Mouse (Mus musculus) stomach, postnatal 0 days (tissue): ENCODE measurements around the gene Serpina12. TPM values are rescaled to one million over a fixed set of nuclear protein-coding genes. Genes with fewer than 3 reads are reported as not detected.

Source experiments
- ATAC-seq: fragments of 200-750 bp; cut with Nextera tagmentation; 2 replicates; pipeline ENCODE4 v1.8.0; 2017; ENCODE audit not compliant: low FRiP score, low TSS enrichment
- DNase-seq: peaks from one replicate; pipeline ENCODE4 v3.0.0-alpha.2; 2016; ENCODE audit warnings: low spot score
- H3K27ac ChIP-seq: fragments of 300-500 bp; sonication (generic); replicated peaks from 2 replicates; pipeline ENCODE4 v1.5.1; 2014; ENCODE audit warnings: mild to moderate bottlenecking, control low read depth
- H3K27me3 ChIP-seq: fragments of 300-500 bp; sonication (generic); 2 replicates; pipeline ENCODE4 v1.6.1; 2014; ENCODE audit warnings: low read length; ENCODE audit not compliant: control insufficient read depth, insufficient read depth
- H3K36me3 ChIP-seq: fragments of 300-500 bp; sonication (generic); 2 replicates; pipeline ENCODE4 v1.6.1; 2014; ENCODE audit warnings: low read length, mixed read lengths; ENCODE audit not compliant: control insufficient read depth, insufficient read depth
- H3K4me1 ChIP-seq: fragments of 300-500 bp; sonication (generic); replicated peaks from 2 replicates; pipeline ENCODE4 v1.6.1; 2014; ENCODE audit warnings: antibody characterized with exemption; ENCODE audit not compliant: control insufficient read depth, insufficient read depth
- H3K4me2 ChIP-seq: fragments of 300-500 bp; sonication (generic); replicated peaks from 2 replicates; pipeline ENCODE4 v1.6.1; 2014; ENCODE audit warnings: low read depth, mild to moderate bottlenecking, control low read depth, moderate library complexity
- H3K4me3 ChIP-seq: fragments of 300-500 bp; sonication (generic); 2 replicates; pipeline ENCODE4 v1.5.1; 2014; ENCODE audit warnings: low read depth, low read length, control low read depth
- H3K9ac ChIP-seq: fragments of 300-500 bp; sonication (generic); 2 replicates; pipeline ENCODE4 v1.6.1; 2014; ENCODE audit warnings: mild to moderate bottlenecking, low read length, control low read depth, mixed read lengths
- H3K9me3 ChIP-seq: fragments of 300-500 bp; sonication (generic); 2 replicates; pipeline ENCODE4 v1.6.1; 2016; ENCODE audit warnings: low read length; ENCODE audit not compliant: control insufficient read depth
- CTCF ChIP-seq: IDR thresholded peaks from 2 replicates; pipeline ENCODE4 v1.5.1; 2016; ENCODE audit warnings: antibody characterized with exemption, low read depth, mild to moderate bottlenecking, moderate library complexity
- EP300 ChIP-seq: optimal IDR thresholded peaks from 2 replicates; pipeline ENCODE3; 2016; ENCODE audit warnings: antibody characterized with exemption
- WGBS: fragments of 180-500 bp; shearing (Covaris S2); extraction: QIAGEN DNeasy Blood & Tissue Kit; methylation state at CpG from one replicate; pipeline ENCODE4 v1.1.7; 2014; 5-methylcytosine and 5-hydroxymethylcytosine counted together
- polyA plus RNA-seq: library from polyadenylated mRNA; unstranded; fragments of >200 nt; fragmentation: Nextera tagmentation; extraction: Ambion mirVana; gene quantifications from 2 replicates; pipeline ENCODE4 v1.2.1, GENCODE M21; 2015

Serpina12 gene
- polyA plus RNA-seq, 1 experiment from 2014 or later = 2.5 TPM

DNA sequence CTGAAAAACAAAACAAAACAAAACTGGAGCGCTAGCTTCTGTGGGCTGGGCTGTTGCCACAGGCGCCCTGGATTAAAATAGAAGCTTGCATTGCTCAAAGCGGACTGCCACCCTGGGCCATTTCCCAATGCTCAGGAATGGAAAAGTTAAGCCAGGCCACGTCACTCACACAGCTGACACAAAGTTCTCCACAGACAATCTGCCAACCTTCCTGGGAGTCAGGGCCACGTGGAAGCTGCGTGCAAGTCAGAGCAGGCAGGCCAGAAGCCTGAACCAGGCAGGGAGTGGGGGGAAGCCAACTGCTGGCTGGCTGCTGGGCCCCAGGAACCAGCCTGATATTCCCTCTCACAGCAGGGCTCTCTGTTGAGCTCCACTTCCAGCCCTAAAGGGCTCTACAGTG is 2.8 kb downstream of the Serpina12 start:
- H3K9ac ChIP-seq = no peak overlapping the region
- H3K9me3 ChIP-seq = no peaks in the 10 kb centered on the region
- H3K4me1 ChIP-seq = no peaks in the 10 kb centered on the region
- no peaks in the 10 kb centered on the region for H3K27me3 ChIP-seq
- 45% methylated on average over 6 of the region's 6 CpGs for WGBS
- no peak overlapping the region for H3K4me2 ChIP-seq
- ATAC-seq (peak; percentile 51; the same call in 1 of the 2 replicates), DNase-seq (no peak)
- TF ChIP-seq EP300 = no peak
- no peak for TF ChIP-seq CTCF
- H3K4me3 ChIP-seq = no peak overlapping the region
- no peaks in the 10 kb centered on the region for H3K36me3 ChIP-seq
- H3K27ac ChIP-seq = peak overlapping the region; percentile 53; the same call in 1 of the 2 replicates

DNA sequence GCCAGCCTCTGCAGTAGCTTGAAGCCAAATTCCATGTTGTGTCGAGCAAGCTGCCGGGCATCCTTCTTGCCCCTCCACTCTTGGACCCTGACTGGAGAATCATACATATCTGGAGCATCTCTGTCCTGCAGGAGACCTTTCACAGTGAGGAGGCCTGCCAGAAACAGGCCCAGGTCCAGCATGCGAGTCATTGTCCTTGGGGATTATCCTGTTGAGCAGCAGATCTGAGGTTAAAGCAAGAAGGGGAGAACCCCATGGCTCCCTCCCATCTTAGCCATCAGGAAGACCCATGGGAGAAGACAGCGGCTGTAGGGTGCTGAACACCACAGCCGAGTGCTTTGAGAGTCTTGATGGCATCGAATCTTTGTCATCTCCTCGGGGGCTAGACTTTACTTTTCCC is 6.1 kb downstream of the Serpina12 start:
- Histone ChIP-seq H3K4me3 (no peak overlapping the region), H3K27ac (no peak overlapping the region), H3K4me2 (no peak overlapping the region), H3K9ac (no peak overlapping the region), H3K4me1 (no peaks in the 10 kb centered on the region), H3K9me3 (no peaks in the 10 kb centered on the region), H3K36me3 (no peaks in the 10 kb centered on the region), H3K27me3 (no peaks in the 10 kb centered on the region)
- 86% methylated on average over 7 of the region's 7 CpGs for WGBS
- no peak for DNase-seq
- TF ChIP-seq CTCF (no peak), EP300 (no peak)
- ATAC-seq = no peak

- 90% methylated on average over 1 of the region's 1 CpGs for WGBS
These were observed 10.5 kb downstream of the Serpina12 start for GRCm38 (mm10) chr12:104033752-104034151.

GRCm38 (mm10) chr12:104029986-104030385 is 14.3 kb downstream of the Serpina12 start:
- H3K4me1 ChIP-seq = no peaks in the 10 kb centered on the region
- peak; percentile 58; the same call in 1 of the 2 replicates for ATAC-seq
- H3K4me2 ChIP-seq = no peak overlapping the region
- H3K27me3 ChIP-seq = no peaks in the 10 kb centered on the region
- H3K9ac ChIP-seq = no peak overlapping the region
- DNase-seq = peak; percentile 24
- no peak overlapping the region for H3K4me3 ChIP-seq
- H3K27ac ChIP-seq = no peak overlapping the region
- TF ChIP-seq CTCF (peak; percentile 76), EP300 (no peak)
- WGBS = 40% methylated on average over 8 of the region's 8 CpGs
- H3K36me3 ChIP-seq = no peaks in the 10 kb centered on the region
- H3K9me3 ChIP-seq = no peaks in the 10 kb centered on the region

More at GRCm38 (mm10) chr12:104033752-104034151, 10.5 kb downstream of the Serpina12 start:
- Histone ChIP-seq H3K4me1 (no peaks in the 10 kb centered on the region), H3K9ac (no peak overlapping the region), H3K36me3 (no peaks in the 10 kb centered on the region), H3K4me3 (no peak overlapping the region), H3K27me3 (no peaks in the 10 kb centered on the region), H3K9me3 (no peaks in the 10 kb centered on the region), H3K4me2 (no peak overlapping the region), H3K27ac (no peak overlapping the region)
- TF ChIP-seq CTCF (no peak), EP300 (no peak)
- no peak for ATAC-seq
- no peak for DNase-seq

DNA sequence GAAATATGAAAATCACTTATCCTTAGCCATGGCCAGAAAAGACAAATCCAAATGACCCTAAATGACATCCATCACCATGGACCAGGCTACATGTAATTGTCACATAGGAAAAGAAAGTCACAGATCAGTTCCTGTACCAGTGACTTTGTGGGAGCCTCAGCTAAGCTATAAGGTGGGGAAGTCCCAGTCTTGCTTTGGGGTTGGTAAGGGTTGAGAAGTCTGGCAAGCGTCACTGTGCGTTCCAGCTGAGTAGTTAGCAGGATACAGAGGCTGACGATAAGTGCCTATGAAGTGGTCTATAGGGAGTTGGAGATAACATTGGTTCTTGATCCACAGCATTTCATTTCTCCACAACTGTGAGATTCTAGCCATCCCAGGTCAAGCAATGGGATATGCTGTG is 29.0 kb downstream of the Serpina12 start:
- WGBS = 81% methylated on average over 3 of the region's 3 CpGs
- TF ChIP-seq EP300 = no peak
- TF ChIP-seq CTCF = no peak
- H3K27me3 ChIP-seq = no peaks in the 10 kb centered on the region

DNA sequence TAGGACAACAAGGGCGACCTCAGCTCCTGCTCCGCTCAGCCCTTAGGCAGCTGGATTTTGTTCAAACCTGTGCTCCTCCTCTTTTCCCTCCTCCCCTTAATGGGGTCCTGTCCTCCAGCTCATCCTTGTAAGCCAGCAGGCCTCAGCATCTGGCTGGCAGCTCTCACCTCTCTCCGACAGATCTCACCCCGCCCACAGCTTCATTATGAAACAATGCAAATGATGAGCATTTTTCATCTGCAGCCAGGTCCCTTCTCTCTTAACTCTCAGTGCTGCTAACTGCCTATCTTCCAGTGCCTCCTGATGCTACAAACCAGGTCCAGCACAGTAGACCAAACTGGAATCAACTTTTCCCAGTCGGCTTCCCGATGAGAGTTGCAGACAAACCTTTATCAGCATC is 30.6 kb downstream of the Serpina12 start, which contains the start of gene Serpina9:
Gene Serpina9, minus strand, starts transcription at position 136 of the 400 bp plus-strand sequence.
- no peak for DNase-seq
- WGBS = 81% methylated on average over 6 of the region's 6 CpGs
- Histone ChIP-seq H3K4me1 (no peaks in the 10 kb centered on the region; the same call in 1 of the 2 replicates), H3K4me3 (no peak within 1 kb of the TSS), H3K36me3 (no peaks in the 10 kb centered on the region), H3K27me3 (no peaks in the 10 kb centered on the region), H3K9me3 (no peaks in the 10 kb centered on the region), H3K4me2 (no peak within 1 kb of the TSS), H3K27ac (no peak within 1 kb of the TSS), H3K9ac (no peak within 1 kb of the TSS)
- TF ChIP-seq CTCF = no peak
- no peak for TF ChIP-seq EP300
- ATAC-seq = no peak

More for the DNA sequence above, 29.0 kb downstream of the Serpina12 start:
- Histone ChIP-seq H3K27ac (no peak overlapping the region), H3K36me3 (no peaks in the 10 kb centered on the region), H3K4me3 (no peak overlapping the region), H3K4me1 (no peaks in the 10 kb centered on the region; the same call in 1 of the 2 replicates), H3K9me3 (no peaks in the 10 kb centered on the region), H3K4me2 (no peak overlapping the region), H3K9ac (no peak overlapping the region)
- no peak for ATAC-seq
- no peak for DNase-seq
